Mouse (Mus musculus): ENCODE results near the gene Il4ra. TPM values are rescaled to one million over a fixed set of nuclear protein-coding genes. Genes with fewer than 3 reads are reported as not detected.

The Il4ra gene
- polyA plus RNA-seq, 1 experiment from 2014 or later = 9.5 TPM

GRCm38 (mm10) chr7:125596406-125596805, 44.5 kb downstream of the Il4ra start:
- no peak for ATAC-seq (ENCODE audit: insufficient read depth, low FRiP score, low read depth)

GRCm38 (mm10) chr7:125597083-125597482, 45.2 kb downstream of the Il4ra start:
- no peak overlapping the region for H3K9ac ChIP-seq
- no peaks in the 10 kb centered on the region for H3K36me3 ChIP-seq
- no peaks in the 10 kb centered on the region for H3K9me3 ChIP-seq
- 83% methylated on average over 9 of the region's 9 CpGs for WGBS
- H3K4me1 ChIP-seq = no peaks in the 10 kb centered on the region
- no peaks in the 10 kb centered on the region for H3K27me3 ChIP-seq (replicated peaks)
- H3K27ac ChIP-seq = no peak overlapping the region
- H3K4me3 ChIP-seq (replicated peaks) = no peak overlapping the region
- ATAC-seq (ENCODE audit: insufficient read depth, low FRiP score, low read depth) = no peak
- no peak overlapping the region for H3K4me2 ChIP-seq

More at GRCm38 (mm10) chr7:125596406-125596805, 44.5 kb downstream of the Il4ra start:
- Histone ChIP-seq H3K36me3 (no peaks in the 10 kb centered on the region), H3K4me3 (replicated peaks) (no peak overlapping the region), H3K9ac (no peak overlapping the region), H3K4me1 (no peaks in the 10 kb centered on the region), H3K9me3 (no peaks in the 10 kb centered on the region), H3K27ac (no peak overlapping the region), H3K4me2 (no peak overlapping the region), H3K27me3 (replicated peaks) (no peaks in the 10 kb centered on the region)
- WGBS = 56% methylated on average over 3 of the region's 3 CpGs

GRCm38 (mm10) chr7:125597516-125598347, 45.8 kb downstream of the Il4ra start:
- Histone ChIP-seq H3K4me3 (replicated peaks) (no peak overlapping the region), H3K9ac (no peak overlapping the region), H3K4me2 (no peak overlapping the region), H3K27ac (no peak overlapping the region), H3K27me3 (replicated peaks) (no peaks in the 10 kb centered on the region), H3K9me3 (no peaks in the 10 kb centered on the region), H3K36me3 (no peaks in the 10 kb centered on the region), H3K4me1 (no peaks in the 10 kb centered on the region)
- WGBS = 87% methylated on average over 11 of the region's 11 CpGs
- no peak for ATAC-seq (ENCODE audit: insufficient read depth, low FRiP score, low read depth)

GRCm38 (mm10) chr7:125599373-125599973, 47.6 kb downstream of the Il4ra start:
- Histone ChIP-seq H3K27me3 (replicated peaks) (no peaks in the 10 kb centered on the region), H3K36me3 (no peaks in the 10 kb centered on the region), H3K9me3 (no peaks in the 10 kb centered on the region), H3K9ac (no peak overlapping the region), H3K4me1 (peaks cover 4% of the 10 kb centered on the region; the same call in 1 of the 2 replicates), H3K4me3 (replicated peaks) (no peak overlapping the region), H3K27ac (no peak overlapping the region), H3K4me2 (no peak overlapping the region)
- WGBS = 51% methylated on average over 4 of the region's 4 CpGs
- no peak for ATAC-seq (ENCODE audit: insufficient read depth, low FRiP score, low read depth)

GRCm38 (mm10) chr7:125600136-125600535, 48.2 kb downstream of the Il4ra start:
- no peak overlapping the region for H3K4me2 ChIP-seq
- no peak overlapping the region for H3K9ac ChIP-seq
- H3K9me3 ChIP-seq = no peaks in the 10 kb centered on the region
- peaks cover 4% of the 10 kb centered on the region; the same call in 1 of the 2 replicates for H3K4me1 ChIP-seq
- WGBS = 71% methylated on average over 10 of the region's 10 CpGs
- H3K36me3 ChIP-seq = no peaks in the 10 kb centered on the region
- H3K27ac ChIP-seq = no peak overlapping the region
- H3K27me3 ChIP-seq (replicated peaks) = no peaks in the 10 kb centered on the region
- H3K4me3 ChIP-seq (replicated peaks) = no peak overlapping the region
- no peak for ATAC-seq (ENCODE audit: insufficient read depth, low FRiP score, low read depth)

- Histone ChIP-seq H3K4me1 (peaks cover 4% of the 10 kb centered on the region; the same call in 1 of the 2 replicates), H3K4me2 (no peak overlapping the region), H3K27ac (no peak overlapping the region), H3K27me3 (replicated peaks) (no peaks in the 10 kb centered on the region), H3K4me3 (replicated peaks) (no peak overlapping the region), H3K36me3 (no peaks in the 10 kb centered on the region), H3K9me3 (no peaks in the 10 kb centered on the region), H3K9ac (no peak overlapping the region)
- 37% methylated on average over 6 of the region's 6 CpGs for WGBS
- no peak for ATAC-seq (ENCODE audit: insufficient read depth, low FRiP score, low read depth)
Measured at GRCm38 (mm10) chr7:125600612-125601279, 48.8 kb downstream of the Il4ra start.

- WGBS = 78% methylated on average over 6 of the region's 6 CpGs
- Histone ChIP-seq H3K36me3 (no peaks in the 10 kb centered on the region), H3K9ac (no peak overlapping the region), H3K9me3 (no peaks in the 10 kb centered on the region), H3K4me1 (peaks cover 4% of the 10 kb centered on the region; the same call in 1 of the 2 replicates), H3K4me3 (replicated peaks) (no peak overlapping the region), H3K4me2 (no peak overlapping the region), H3K27ac (no peak overlapping the region), H3K27me3 (replicated peaks) (no peaks in the 10 kb centered on the region)
- no peak for ATAC-seq (ENCODE audit: insufficient read depth, low FRiP score, low read depth)
Measured at GRCm38 (mm10) chr7:125601280-125601670, 49.4 kb downstream of the Il4ra start.

GRCm38 (mm10) chr7:125601821-125602448, 50.0 kb downstream of the Il4ra start:
- WGBS = 66% methylated on average over 11 of the region's 11 CpGs
- ATAC-seq (ENCODE audit: insufficient read depth, low FRiP score, low read depth) = no peak
- Histone ChIP-seq H3K4me2 (no peak overlapping the region), H3K9ac (no peak overlapping the region), H3K4me3 (replicated peaks) (no peak overlapping the region), H3K4me1 (peaks cover 4% of the 10 kb centered on the region; the same call in 1 of the 2 replicates), H3K36me3 (no peaks in the 10 kb centered on the region), H3K27ac (no peak overlapping the region), H3K27me3 (replicated peaks) (no peaks in the 10 kb centered on the region), H3K9me3 (no peaks in the 10 kb centered on the region)

GRCm38 (mm10) chr7:125603185-125603631, 51.3 kb downstream of the Il4ra start, which contains the start of gene Il21r:
TSS of gene Il21r (plus strand) at chr7:125603429.
- Histone ChIP-seq H3K4me2 (no peak within 1 kb of the TSS), H3K27ac (no peak within 1 kb of the TSS), H3K9ac (no peak within 1 kb of the TSS), H3K4me1 (peaks cover 4% of the 10 kb centered on the region; the same call in 1 of the 2 replicates), H3K36me3 (no peaks in the 10 kb centered on the region), H3K9me3 (no peaks in the 10 kb centered on the region), H3K27me3 (replicated peaks) (no peaks in the 10 kb centered on the region), H3K4me3 (replicated peaks) (no peak within 1 kb of the TSS)
- WGBS = 58% methylated on average over 11 of the region's 11 CpGs
- ATAC-seq (ENCODE audit: insufficient read depth, low FRiP score, low read depth) = no peak

GRCm38 (mm10) chr7:125604362-125605319, 52.7 kb downstream of the Il4ra start:
- Histone ChIP-seq H3K36me3 (no peaks in the 10 kb centered on the region), H3K4me2 (no peak overlapping the region), H3K27me3 (replicated peaks) (no peaks in the 10 kb centered on the region)

More at GRCm38 (mm10) chr7:125604362-125605319, 52.7 kb downstream of the Il4ra start:
- no peak overlapping the region for H3K27ac ChIP-seq
- H3K4me3 ChIP-seq (replicated peaks) = no peak overlapping the region
- no peak overlapping the region for H3K9ac ChIP-seq
- 75% methylated on average over 12 of the region's 12 CpGs for WGBS
- ATAC-seq (ENCODE audit: insufficient read depth, low FRiP score, low read depth) = no peak
- H3K4me1 ChIP-seq = peaks cover 4% of the 10 kb centered on the region; the same call in 1 of the 2 replicates
- no peaks in the 10 kb centered on the region for H3K9me3 ChIP-seq
